Mouse (Mus musculus) common myeloid progenitor, adult 5-6 weeks (primary cell): ENCODE results near the gene Hecw1. TPM values are rescaled to one million over a fixed set of nuclear protein-coding genes. Genes with fewer than 3 reads are reported as not detected.
A peak's percentile ranks its signal among the peaks of the same experiment; 100 is the strongest.
"Not testable (repeated sequence)": the region's sequence is repeated elsewhere in the genome, so short reads cannot be mapped to it uniquely, and the experiment has no call there.

Source experiments
- ATAC-seq: replicated peaks from 2 replicates; pipeline ENCODE4 v1.8.0; 2016; ENCODE audit warnings: low read depth, mild to moderate bottlenecking, moderate TSS enrichment, inconsistent platforms; ENCODE audit not compliant: poor library complexity, severe bottlenecking
- total RNA-seq: library from RNA; stranded (forward); fragments of 200-1000, 187-1606 nt; gene quantifications from 2 replicates; pipeline ENCODE4 v1.2.3, GENCODE M21; 2017

The Hecw1 gene
- total RNA-seq, 1 experiment from 2014 or later: not detected

- no peak for ATAC-seq
These were observed 109.6 kb downstream of the Hecw1 start for GRCm38 (mm10) chr13:14413405-14413804.

- ATAC-seq: no peak
These were observed 148.6 kb downstream of the Hecw1 start for GRCm38 (mm10) chr13:14374470-14374869.

- ATAC-seq: no peak
These were observed 157.5 kb downstream of the Hecw1 start for GRCm38 (mm10) chr13:14365546-14365945.

GRCm38 (mm10) chr13:14327252-14327651, 195.8 kb downstream of the Hecw1 start:
- no peak for ATAC-seq

GRCm38 (mm10) chr13:14306617-14307016, 216.4 kb downstream of the Hecw1 start:
- peak; percentile 50; the same call in 1 of the 2 replicates for ATAC-seq

GRCm38 (mm10) chr13:14304103-14304502, 218.9 kb downstream of the Hecw1 start:
- ATAC-seq: no peak

- no peak for ATAC-seq
These were observed 220.1 kb downstream of the Hecw1 start for GRCm38 (mm10) chr13:14302921-14303320.

GRCm38 (mm10) chr13:14290016-14290415, 233.0 kb downstream of the Hecw1 start:
- ATAC-seq: no peak

GRCm38 (mm10) chr13:14271476-14271875, 251.6 kb downstream of the Hecw1 start:
- no peak for ATAC-seq

- not testable (repeated sequence) for ATAC-seq
These were observed 262.1 kb downstream of the Hecw1 start for GRCm38 (mm10) chr13:14260939-14261338.

- ATAC-seq: no peak
These were observed 277.1 kb downstream of the Hecw1 start for GRCm38 (mm10) chr13:14245946-14246345.

- no peak for ATAC-seq
These were observed 343.4 kb downstream of the Hecw1 start for GRCm38 (mm10) chr13:14179669-14180068.

- peak; percentile 68; the same call in 1 of the 2 replicates for ATAC-seq
These were observed 345.0 kb downstream of the Hecw1 start for GRCm38 (mm10) chr13:14177989-14178388.

Other genes with a start within 250 kb of the Hecw1 start
- gene Mrpl32, start 89.9 kb upstream of the Hecw1 start, total RNA-seq: 95.1 and 136 TPM in 2 replicates
- gene Psma2, start 90.0 kb upstream of the Hecw1 start, total RNA-seq: 78.1 and 86.7 TPM in 2 replicates
- 20.1 and 25.3 TPM in 2 replicates for gene AW209491, start 106.9 kb upstream of the Hecw1 start, total RNA-seq